Mouse (Mus musculus) embryonic facial prominence, embryonic 14.5 days (tissue): Measurements from ENCODE around the gene Ankrd9. TPM values are rescaled to one million over a fixed set of nuclear protein-coding genes. Genes with fewer than 3 reads are reported as not detected.

Source experiments
- ATAC-seq: fragments of 200-750 bp; cut with Nextera tagmentation; 2 replicates; pipeline ENCODE4 v1.8.0; 2017; ENCODE audit warnings: low read depth, moderate number of reproducible peaks, moderate TSS enrichment
- DNase-seq: peaks from one replicate; pipeline ENCODE4 v3.0.0-alpha.2; 2015; ENCODE audit warnings: low spot score
- H3K27ac ChIP-seq: fragments of 300-500 bp; sonication (generic); replicated peaks from 2 replicates; pipeline ENCODE4 v1.5.1; 2014; ENCODE audit warnings: low read depth, mild to moderate bottlenecking, low read length, moderate library complexity
- H3K27me3 ChIP-seq: fragments of 300-500 bp; sonication (generic); replicated peaks from 2 replicates; pipeline ENCODE4 v1.6.1; 2014; ENCODE audit warnings: low read length; ENCODE audit not compliant: control insufficient read depth, insufficient read depth
- H3K36me3 ChIP-seq: fragments of 300-500 bp; sonication (generic); 2 replicates; pipeline ENCODE4 v1.6.1; 2014; ENCODE audit warnings: low read length, mixed read lengths; ENCODE audit not compliant: control insufficient read depth, insufficient read depth
- H3K4me1 ChIP-seq: fragments of 300-500 bp; sonication (generic); 2 replicates; pipeline ENCODE4 v1.6.1; 2014; ENCODE audit warnings: antibody characterized with exemption, low read length; ENCODE audit not compliant: control insufficient read depth, insufficient read depth
- H3K4me2 ChIP-seq: fragments of 300-500 bp; sonication (generic); 2 replicates; pipeline ENCODE4 v1.6.1; 2014; ENCODE audit warnings: low read depth, mild to moderate bottlenecking, low read length, moderate library complexity, mixed read lengths
- H3K4me3 ChIP-seq: fragments of 300-500 bp; sonication (generic); 2 replicates; pipeline ENCODE4 v1.5.1; 2014; ENCODE audit warnings: low read depth, mild to moderate bottlenecking, low read length
- H3K9ac ChIP-seq: fragments of 300-500 bp; sonication (generic); 2 replicates; pipeline ENCODE4 v1.6.1; 2014; ENCODE audit warnings: low read depth, mild to moderate bottlenecking, low read length, moderate library complexity, mixed read lengths
- H3K9me3 ChIP-seq: fragments of 300-500 bp; sonication (generic); 2 replicates; pipeline ENCODE4 v1.6.1; 2016; ENCODE audit warnings: low read length; ENCODE audit not compliant: control insufficient read depth
- WGBS: fragments of 180-500 bp; shearing (Covaris S2); extraction: QIAGEN DNeasy Blood & Tissue Kit; methylation state at CpG from one replicate; pipeline ENCODE4 v1.1.7; 2014; 5-methylcytosine and 5-hydroxymethylcytosine counted together
- polyA plus RNA-seq: library from polyadenylated mRNA; unstranded; fragments of >200 nt; fragmentation: Nextera tagmentation; extraction: Ambion mirVana; gene quantifications from 2 replicates; pipeline ENCODE4 v1.2.1, GENCODE M21; 2014

Ankrd9 gene
- polyA plus RNA-seq, 1 experiment from 2014 or later: 13.2 TPM

DNA sequence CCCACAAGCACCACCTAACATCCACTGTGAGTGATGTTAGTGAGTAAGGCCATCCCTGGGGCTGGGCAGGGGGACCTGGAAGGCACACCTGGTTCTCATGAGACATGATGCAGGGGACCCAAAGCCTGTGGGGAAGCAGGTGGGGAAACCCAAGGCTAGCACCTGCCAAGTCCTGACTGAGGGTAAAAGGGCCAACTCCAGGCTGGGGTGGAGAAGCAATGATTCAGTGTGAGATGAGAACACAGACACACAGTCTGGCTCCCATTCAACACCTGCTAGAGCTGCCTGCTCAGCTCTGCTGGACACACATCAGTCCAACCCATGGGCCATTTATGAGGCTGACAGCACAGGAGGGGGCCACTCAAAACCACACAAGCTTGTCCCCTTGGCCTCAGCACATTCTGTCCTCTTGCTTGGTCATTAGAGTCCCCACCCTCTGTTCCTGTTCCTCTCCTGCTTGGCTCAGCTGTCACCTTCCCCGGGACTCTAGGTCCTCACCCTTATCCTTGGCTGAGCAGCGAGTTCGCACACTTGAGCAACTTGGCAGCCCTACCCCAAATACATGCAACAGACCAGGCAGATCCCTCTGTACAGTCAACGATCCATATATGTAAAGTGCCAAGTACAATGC is 2.9 kb downstream of the Ankrd9 start:
- no peaks in the 10 kb centered on the region for H3K9me3 ChIP-seq
- H3K27me3 ChIP-seq: no peaks in the 10 kb centered on the region
- H3K36me3 ChIP-seq: peaks cover 36% of the 10 kb centered on the region

DNA sequence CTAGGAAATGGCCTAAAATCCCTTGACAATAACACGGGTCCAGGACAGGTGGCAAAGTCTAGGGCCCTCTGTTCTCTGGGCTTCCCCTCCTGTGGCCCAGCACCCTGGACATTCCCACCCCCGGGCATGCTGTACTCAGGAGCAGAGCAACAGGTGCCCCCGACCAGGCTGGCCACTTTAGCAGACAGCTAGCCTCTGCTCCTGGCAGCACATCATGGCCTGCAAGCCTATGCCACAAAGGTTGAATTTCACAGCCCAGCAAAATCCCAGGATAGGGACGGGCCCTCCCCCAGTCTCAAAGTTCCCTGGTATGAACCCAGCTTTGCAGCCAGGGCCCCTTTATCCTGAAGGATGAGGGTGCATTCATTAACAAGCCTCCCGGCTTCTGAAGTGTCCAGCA is 3.5 kb downstream of the Ankrd9 start:
- Histone ChIP-seq H3K9me3 (no peaks in the 10 kb centered on the region), H3K27me3 (no peaks in the 10 kb centered on the region), H3K27ac (no peak overlapping the region), H3K4me1 (peaks cover 6% of the 10 kb centered on the region), H3K4me3 (no peak overlapping the region), H3K4me2 (no peak overlapping the region), H3K36me3 (peaks cover 39% of the 10 kb centered on the region), H3K9ac (no peak overlapping the region)
- no peak for DNase-seq
- no peak for ATAC-seq
- WGBS: 91% methylated on average over 5 of the region's 5 CpGs

More for the DNA sequence above, 2.9 kb downstream of the Ankrd9 start:
- Histone ChIP-seq H3K4me1 (peaks cover 6% of the 10 kb centered on the region), H3K27ac (no peak overlapping the region), H3K4me2 (no peak overlapping the region), H3K4me3 (no peak overlapping the region), H3K9ac (no peak overlapping the region)
- WGBS: 91% methylated on average over 4 of the region's 4 CpGs
- ATAC-seq (no peak), DNase-seq (no peak)

DNA sequence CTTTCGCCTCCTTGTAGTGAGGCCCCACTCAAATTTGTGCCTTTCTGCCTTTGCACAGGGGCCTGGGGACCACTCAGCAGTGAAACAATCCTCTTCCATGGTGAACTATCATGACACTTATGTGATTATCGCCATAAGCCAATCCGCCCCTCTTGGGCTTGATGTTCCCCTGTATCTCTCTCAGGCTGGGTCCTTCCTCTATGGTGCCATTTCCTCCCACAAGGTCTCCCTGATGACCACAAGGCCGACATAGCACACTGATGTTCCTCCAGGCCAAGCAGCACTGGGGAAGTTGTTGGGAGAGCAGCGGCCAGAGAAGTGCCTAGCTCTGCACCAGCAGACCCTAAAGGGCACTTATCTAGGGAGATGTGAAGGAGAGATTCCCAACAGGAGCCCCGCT is 4.1 kb downstream of the Ankrd9 start:
- ATAC-seq: no peak
- H3K9me3 ChIP-seq: no peaks in the 10 kb centered on the region
- H3K4me1 ChIP-seq: peaks cover 6% of the 10 kb centered on the region
- no peak overlapping the region for H3K27ac ChIP-seq
- H3K4me3 ChIP-seq: no peak overlapping the region
- peaks cover 46% of the 10 kb centered on the region for H3K36me3 ChIP-seq
- DNase-seq: no peak
- no peak overlapping the region for H3K9ac ChIP-seq
- H3K27me3 ChIP-seq: no peaks in the 10 kb centered on the region
- WGBS: 89% methylated on average over 6 of the region's 6 CpGs
- no peak overlapping the region for H3K4me2 ChIP-seq

DNA sequence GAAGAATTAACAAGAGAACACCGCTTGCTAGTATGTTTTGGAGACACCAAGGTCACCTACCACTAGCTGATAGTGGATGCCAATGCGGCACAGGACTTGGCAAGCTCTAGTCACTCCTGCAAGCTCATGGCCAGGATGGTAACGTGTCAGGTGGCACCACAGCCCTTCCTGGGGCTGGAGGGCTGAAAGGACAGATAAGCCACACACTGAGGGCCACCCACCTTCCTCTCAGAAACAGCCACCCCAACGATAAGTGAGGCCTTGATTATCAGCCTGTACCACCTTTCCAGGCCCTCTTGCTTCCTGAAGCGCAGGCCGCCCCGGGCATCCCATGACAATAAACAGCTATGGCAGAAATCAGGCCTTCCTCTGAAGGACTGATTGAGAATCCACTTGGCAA is 4.5 kb downstream of the Ankrd9 start:
- Histone ChIP-seq H3K27me3 (no peaks in the 10 kb centered on the region), H3K4me2 (no peak overlapping the region), H3K36me3 (peaks cover 50% of the 10 kb centered on the region), H3K9me3 (no peaks in the 10 kb centered on the region), H3K27ac (no peak overlapping the region), H3K4me1 (peaks cover 6% of the 10 kb centered on the region), H3K9ac (no peak overlapping the region), H3K4me3 (no peak overlapping the region)
- ATAC-seq: no peak
- no peak for DNase-seq
- WGBS: 82% methylated on average over 7 of the region's 7 CpGs

DNA sequence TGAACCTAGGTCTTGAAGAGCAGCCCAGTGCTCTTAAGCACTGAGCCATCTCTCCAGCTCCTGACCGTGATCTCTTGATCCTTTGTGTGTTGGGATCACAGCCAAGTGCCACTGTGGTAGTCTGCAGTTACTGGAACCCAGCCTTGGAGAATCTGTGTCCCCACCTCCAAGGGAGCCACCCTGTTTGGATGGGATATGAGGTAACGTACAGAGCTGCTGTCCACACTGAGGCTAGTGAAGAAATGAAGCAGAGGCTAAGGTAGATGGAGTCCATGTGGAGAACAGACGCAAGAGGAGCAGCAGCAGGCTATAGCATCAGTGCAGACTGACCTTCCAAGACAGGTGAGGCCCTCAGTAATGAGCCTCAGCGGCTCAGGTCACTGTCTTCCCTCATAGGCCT is 5.0 kb downstream of the Ankrd9 start:
- peaks cover 6% of the 10 kb centered on the region for H3K4me1 ChIP-seq
- WGBS: 89% methylated on average over 4 of the region's 4 CpGs
- H3K27ac ChIP-seq: no peak overlapping the region
- H3K4me2 ChIP-seq: no peak overlapping the region
- H3K9ac ChIP-seq: no peak overlapping the region
- H3K9me3 ChIP-seq: no peaks in the 10 kb centered on the region
- H3K36me3 ChIP-seq: peaks cover 53% of the 10 kb centered on the region
- H3K27me3 ChIP-seq: no peaks in the 10 kb centered on the region
- no peak for ATAC-seq
- no peak for DNase-seq
- H3K4me3 ChIP-seq: no peak overlapping the region

DNA sequence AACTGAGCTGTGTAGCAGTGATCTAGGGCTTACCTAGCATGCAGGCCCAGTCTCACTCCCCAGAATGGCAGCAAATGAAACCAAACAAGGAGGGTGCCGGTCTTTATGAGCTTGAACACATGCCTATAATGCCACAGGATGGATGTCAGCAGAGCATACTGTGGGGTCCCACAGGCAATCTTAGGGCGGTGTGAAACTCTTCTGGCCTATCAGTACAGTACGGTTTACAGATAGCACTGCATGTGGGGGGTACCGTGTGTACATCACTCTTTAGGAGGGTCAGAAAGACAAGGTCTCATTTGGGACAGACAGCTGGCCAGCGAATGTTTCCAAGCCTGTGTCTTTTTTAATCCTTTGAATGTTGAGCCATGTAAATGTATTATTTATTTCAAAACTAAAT is 6.9 kb downstream of the Ankrd9 start:
- Histone ChIP-seq H3K4me3 (no peak overlapping the region), H3K9me3 (no peaks in the 10 kb centered on the region), H3K27ac (no peak overlapping the region), H3K36me3 (peaks cover 56% of the 10 kb centered on the region), H3K9ac (no peak overlapping the region), H3K4me1 (no peaks in the 10 kb centered on the region), H3K27me3 (no peaks in the 10 kb centered on the region), H3K4me2 (no peak overlapping the region)
- 97% methylated on average over 5 of the region's 5 CpGs for WGBS
- no peak for ATAC-seq
- DNase-seq: no peak

DNA sequence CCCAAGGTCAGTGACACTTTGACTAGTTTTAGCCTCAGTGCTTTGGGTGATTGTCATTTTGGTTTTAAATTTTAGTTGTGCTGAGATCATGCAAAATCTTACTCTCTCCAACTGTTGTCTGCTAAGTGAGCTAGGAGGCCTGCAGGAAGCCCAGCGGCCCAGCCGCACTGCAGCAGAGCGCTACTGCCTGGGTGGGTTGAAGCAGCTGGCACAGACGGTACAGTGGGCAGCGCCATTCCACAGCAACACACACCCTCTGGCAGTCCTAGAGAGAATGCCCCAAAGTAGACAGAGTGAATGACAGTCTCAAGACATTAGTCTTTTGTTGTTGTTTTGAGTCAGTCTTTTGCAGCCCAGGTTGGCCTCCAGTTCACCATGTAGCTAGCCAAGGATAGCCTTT is 8.4 kb downstream of the Ankrd9 start:
- DNase-seq (no peak), ATAC-seq (no peak)
- peaks cover 40% of the 10 kb centered on the region for H3K36me3 ChIP-seq
- WGBS: 96% methylated on average over 5 of the region's 5 CpGs
- H3K9ac ChIP-seq: no peak overlapping the region
- H3K4me3 ChIP-seq: no peak overlapping the region
- H3K4me1 ChIP-seq: no peaks in the 10 kb centered on the region
- no peak overlapping the region for H3K4me2 ChIP-seq
- H3K27ac ChIP-seq: no peak overlapping the region
- H3K9me3 ChIP-seq: no peaks in the 10 kb centered on the region
- no peaks in the 10 kb centered on the region for H3K27me3 ChIP-seq

DNA sequence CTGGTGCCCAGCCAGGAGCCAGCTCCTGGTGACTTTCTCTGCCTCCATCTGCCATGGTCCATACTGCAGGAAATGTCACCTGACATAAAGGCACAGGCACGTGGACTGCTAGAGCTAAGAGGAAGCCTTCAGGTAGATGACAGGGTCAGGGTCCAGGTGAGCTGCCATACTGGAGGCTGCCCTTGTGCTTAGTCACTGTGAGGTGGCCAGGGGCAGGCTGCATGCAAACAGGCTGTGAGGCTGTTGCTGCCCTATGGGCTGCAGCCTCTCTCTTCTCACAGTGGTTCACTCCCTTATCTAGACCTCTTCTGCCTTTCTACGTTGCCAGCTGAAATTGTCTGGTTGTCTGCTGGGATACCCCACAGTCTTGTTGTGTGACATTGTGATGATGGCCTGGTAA is 11.7 kb downstream of the Ankrd9 start:
- DNase-seq: no peak
- Histone ChIP-seq H3K36me3 (peaks cover 23% of the 10 kb centered on the region), H3K9me3 (no peaks in the 10 kb centered on the region), H3K27ac (no peak overlapping the region), H3K4me2 (no peak overlapping the region), H3K27me3 (no peaks in the 10 kb centered on the region), H3K4me3 (no peak overlapping the region), H3K9ac (no peak overlapping the region), H3K4me1 (no peaks in the 10 kb centered on the region)
- ATAC-seq: no peak
- WGBS: 96% methylated on average over 2 of the region's 2 CpGs

DNA sequence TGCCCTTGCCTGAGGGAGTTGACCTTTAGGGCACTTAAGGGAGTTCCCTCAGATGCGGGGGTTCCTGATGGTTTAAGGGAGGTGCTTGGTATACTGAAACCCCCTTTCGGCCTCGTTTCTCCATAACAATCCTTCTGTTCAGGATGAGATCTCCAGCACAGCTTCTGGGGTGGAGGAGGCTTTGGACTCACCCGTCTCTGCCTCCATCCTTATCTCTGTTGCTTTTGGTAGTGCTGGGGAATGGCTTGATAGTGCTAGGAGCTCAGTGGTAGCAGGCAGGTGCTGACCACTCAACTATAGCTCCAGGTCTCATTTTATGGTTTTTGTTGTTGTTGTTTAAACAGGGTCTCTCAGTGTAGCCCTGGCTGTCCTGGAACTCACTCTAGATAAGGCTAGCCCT is 12.8 kb downstream of the Ankrd9 start:
- H3K4me2 ChIP-seq: no peak overlapping the region
- DNase-seq (no peak), ATAC-seq (no peak)
- no peaks in the 10 kb centered on the region for H3K4me1 ChIP-seq
- H3K27me3 ChIP-seq: no peaks in the 10 kb centered on the region
- 64% methylated on average over 4 of the region's 4 CpGs for WGBS
- no peaks in the 10 kb centered on the region for H3K9me3 ChIP-seq
- H3K9ac ChIP-seq: no peak overlapping the region
- no peak overlapping the region for H3K4me3 ChIP-seq
- H3K36me3 ChIP-seq: peaks cover 25% of the 10 kb centered on the region
- no peak overlapping the region for H3K27ac ChIP-seq
